Mouse (Mus musculus) urinary bladder, postnatal 25 days (tissue): Measurements from ENCODE around the gene Coq8a.

Source experiments
- DNase-seq: peaks from one replicate; pipeline ENCODE4 v3.0.0; 2022; ENCODE audit warnings: low spot score

Gene Coq8a

DNA sequence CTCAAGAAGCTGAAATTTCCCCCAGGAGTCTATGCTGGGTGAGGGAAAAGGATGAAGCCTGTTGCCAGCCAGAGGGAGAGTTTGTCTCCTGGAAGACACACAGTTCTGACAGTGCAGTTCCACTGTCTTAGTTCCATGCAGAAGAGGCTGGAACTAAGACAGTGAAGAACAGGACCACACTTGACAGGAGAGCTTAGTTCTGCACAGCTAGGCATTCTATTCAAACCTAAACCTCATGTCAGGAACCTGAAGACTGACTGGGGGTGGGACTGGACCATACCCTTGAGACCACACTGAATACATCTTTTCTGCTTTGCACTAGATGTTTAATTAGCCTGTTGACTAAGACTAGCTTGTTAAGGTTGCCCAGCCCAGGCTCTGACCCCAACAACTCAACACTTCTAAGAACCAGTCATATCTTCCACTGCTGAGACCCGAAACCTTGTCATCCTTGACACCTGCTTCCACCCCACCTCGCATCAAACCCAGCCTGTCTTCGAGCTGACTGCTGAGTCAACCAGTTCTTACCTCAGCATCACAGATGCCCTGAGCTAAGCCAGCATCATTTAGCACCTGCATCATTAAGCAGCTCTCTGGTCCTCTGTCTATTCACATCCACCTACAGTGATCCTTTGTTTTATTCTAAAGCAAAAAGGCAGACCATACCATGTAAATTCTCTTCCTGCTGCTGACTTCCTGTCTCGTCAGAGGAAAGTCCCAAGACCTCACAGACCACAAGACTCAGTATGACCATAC is at the start of gene Coq8a:
Coq8a (minus strand) TSS at position 644 of the 756 bp plus-strand sequence.
- no peak for DNase-seq

DNA sequence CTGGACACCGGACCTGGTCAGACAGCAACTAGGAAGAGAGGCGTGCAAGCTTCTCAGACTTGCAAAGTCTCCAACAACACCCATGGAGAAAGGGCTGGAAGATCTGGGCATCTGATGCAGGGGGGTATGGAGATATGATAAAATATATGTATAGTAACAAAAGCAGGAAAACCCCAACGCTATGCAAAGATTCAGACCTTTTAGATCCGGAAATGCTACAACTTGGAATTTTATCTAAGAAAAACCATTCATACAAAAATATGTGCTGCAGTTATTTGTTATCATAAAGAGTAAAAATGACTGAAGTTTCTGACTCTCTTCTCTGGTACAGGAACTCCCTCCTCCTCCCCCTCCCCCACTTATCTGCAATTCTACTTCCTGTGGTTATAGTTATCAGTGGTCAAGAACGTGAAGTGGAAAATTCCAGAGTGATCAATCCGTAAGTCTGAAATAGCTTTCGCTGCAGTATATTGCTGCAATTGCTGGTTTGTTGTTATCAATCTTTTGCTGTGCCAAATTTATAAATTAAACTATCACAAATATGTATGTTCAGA is 49.3 kb upstream of the Coq8a start:
- no peak for DNase-seq

GRCm38 (mm10) chr1:180247901-180248300 is 48.5 kb upstream of the Coq8a start:
- no peak for DNase-seq

- DNase-seq: no peak
Measured at GRCm38 (mm10) chr1:180245741-180246507, 46.5 kb upstream of the Coq8a start.

- DNase-seq: no peak
Measured at GRCm38 (mm10) chr1:180231729-180232128, 32.3 kb upstream of the Coq8a start.

DNA sequence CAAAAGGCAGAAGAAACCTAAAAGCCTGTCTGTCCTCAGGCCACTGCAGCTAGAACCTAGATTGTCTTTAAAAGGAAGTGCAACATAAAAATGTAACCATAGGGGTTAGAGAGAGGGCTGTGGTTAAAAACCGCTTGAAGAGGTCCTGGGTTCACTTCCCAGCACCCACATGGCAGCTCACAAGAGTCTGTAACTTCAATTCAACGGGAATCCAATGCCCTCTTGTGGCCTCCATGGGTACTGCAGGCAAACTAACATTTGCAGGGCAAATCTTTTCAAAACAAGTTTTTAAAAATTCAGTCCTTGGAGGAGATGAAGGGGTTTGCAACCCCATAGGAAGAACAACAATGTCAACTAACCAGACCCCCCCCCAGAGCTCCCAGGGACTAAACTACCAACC is 31.2 kb upstream of the Coq8a start:
- DNase-seq: no peak

- no peak for DNase-seq
Measured at GRCm38 (mm10) chr1:180229906-180230305, 30.5 kb upstream of the Coq8a start.

DNA sequence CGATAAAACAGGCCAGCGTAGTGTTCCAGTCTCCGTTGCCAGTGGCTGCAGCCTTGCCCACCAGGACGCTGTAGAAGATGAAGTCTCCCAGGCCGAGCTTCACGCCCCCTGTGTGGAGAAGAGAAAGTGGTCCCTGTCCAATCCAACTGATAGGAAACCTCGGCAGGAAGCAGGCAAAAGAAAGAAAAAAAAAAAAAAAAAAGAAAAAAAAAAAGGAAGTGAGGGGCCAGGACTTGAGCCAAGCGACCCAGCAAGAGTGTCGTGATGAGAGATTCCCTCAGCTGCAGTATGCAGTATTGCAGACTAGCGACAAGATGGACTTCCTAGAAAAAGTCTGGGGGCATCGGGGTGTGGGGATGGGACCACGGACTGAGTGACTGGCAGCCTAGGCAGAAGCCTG is 29.5 kb upstream of the Coq8a start:
- DNase-seq: no peak

- no peak for DNase-seq
Measured at GRCm38 (mm10) chr1:180226766-180227165, 27.4 kb upstream of the Coq8a start.

GRCm38 (mm10) chr1:180226221-180226713 is 26.9 kb upstream of the Coq8a start:
- DNase-seq: peak; percentile 19

GRCm38 (mm10) chr1:180225500-180226220 is 26.3 kb upstream of the Coq8a start:
- DNase-seq: peak; percentile 60

DNA sequence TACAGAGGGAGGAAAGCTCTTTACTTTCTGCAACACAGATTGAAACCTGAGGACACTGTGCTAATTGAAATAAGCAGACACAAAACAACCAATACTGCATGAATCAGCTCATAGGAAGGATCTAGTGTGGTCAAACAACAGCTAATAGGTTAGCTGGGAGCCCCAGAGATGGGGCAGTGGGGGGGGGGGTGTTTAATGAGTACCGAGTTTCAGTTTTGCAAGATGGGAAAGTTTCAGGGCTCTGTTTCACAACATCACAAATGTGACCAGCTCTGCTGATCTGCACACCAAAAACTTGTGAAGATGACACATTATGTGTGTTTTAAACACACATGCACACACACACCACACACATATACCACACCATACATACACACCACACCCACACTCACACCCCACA is 22.6 kb upstream of the Coq8a start:
- no peak for DNase-seq

- DNase-seq: no peak
Measured at GRCm38 (mm10) chr1:180220791-180221542, 21.6 kb upstream of the Coq8a start.

GRCm38 (mm10) chr1:180216541-180217276 is 17.3 kb upstream of the Coq8a start:
- DNase-seq: no peak

- peak; percentile 64 for DNase-seq
Measured at GRCm38 (mm10) chr1:180215044-180215443, 15.6 kb upstream of the Coq8a start.

- no peak for DNase-seq
Measured at GRCm38 (mm10) chr1:180212911-180213310, 13.5 kb upstream of the Coq8a start.

DNA sequence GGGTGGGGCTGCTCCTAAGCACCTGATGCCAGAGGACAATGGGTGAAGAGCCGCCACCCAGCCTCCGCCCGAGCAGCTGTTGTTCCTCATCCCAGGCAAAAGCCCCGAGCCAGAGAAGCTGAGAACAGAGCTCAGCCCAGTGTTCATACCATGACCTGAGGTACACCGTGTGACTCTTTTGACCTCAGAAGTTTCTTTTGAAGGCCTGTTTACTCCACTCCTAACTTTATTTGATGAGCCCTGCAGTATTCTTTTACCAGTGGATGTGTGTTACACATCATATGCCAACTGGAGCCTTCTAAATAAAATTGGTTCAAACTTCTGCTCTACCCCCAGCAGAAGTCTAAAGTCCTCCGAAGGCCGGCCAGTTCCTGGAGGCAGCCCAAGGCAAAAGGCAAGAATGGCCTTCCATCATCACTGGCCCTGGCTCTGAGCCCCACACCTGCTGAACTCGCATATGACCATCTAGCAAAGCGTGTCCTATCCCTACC is 11.4 kb upstream of the Coq8a start:
- DNase-seq: no peak

- DNase-seq: no peak
Measured at GRCm38 (mm10) chr1:180210031-180210432, 10.6 kb upstream of the Coq8a start.

DNA sequence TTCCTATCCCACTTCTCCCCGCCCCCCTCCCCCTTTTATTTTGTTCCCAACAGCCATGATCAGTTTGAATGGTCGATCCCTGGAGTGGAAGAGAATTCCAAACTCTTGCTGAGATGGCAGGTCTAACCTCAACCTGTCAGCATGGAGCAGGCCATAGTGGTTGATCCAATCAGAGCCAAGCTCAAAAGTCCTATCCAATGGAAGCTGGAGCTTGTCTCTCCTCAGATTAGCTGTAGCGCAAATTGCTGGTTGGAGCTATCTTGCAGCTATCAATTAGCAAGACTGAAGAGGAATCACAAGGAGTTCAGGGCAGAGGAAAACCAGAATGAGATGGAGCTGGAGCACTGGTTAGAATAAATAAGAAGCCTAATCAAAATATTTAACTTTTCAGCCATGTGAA is 9.0 kb upstream of the Coq8a start:
- DNase-seq: no peak

DNA sequence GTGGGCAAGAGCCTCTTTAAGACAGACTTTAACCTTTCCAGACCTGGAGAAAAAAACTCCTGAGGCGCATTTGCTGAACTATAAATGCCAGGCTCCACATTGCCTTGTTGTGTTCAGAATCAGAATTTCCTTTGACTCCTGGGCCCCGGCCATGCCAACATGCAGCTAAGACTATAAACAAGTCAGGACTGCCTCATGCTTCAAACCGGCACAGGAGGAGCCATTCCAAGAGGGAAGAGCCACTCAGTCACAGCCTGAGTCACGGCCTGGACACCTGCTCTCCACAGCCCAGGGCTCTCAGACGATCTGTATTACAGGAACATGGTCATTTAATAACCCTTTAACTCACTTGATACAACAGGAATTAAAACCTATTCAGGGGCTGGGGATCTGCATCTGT is 1.3 kb upstream of the Coq8a start:
- no peak for DNase-seq

DNA sequence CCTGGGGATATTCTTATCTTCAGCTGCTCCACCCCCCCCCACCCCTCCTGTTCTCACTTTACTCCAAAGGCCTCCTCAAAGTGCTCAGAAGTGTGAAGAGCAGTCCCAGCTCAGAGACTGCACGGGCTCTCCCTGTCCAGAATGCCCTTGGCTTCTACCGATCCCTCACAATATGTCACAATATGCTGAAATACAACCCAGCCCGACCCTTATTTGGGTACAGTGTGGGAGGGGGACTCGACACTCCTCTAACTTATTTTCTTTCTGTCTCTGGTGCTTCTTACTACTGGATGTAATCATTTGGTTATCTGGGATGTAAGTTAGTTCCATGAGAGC is 281 bp upstream of the Coq8a start:
- DNase-seq: no peak
